Mouse (Mus musculus) neural tube, embryonic 12.5 days (tissue): ENCODE data around the gene Nlrp6. TPM values are rescaled to one million over a fixed set of nuclear protein-coding genes. Genes with fewer than 3 reads are reported as not detected.
"Not testable (repeated sequence)": the region's sequence is repeated elsewhere in the genome, so short reads cannot be mapped to it uniquely, and the experiment has no call there.

ENCODE experiments used
- ATAC-seq: fragments of 200-750 bp; cut with Nextera tagmentation; 2 replicates; pipeline ENCODE4 v1.8.0; 2017; ENCODE audit warnings: low read depth, mild to moderate bottlenecking, moderate TSS enrichment, moderate library complexity; ENCODE audit not compliant: low FRiP score
- H3K27ac ChIP-seq: fragments of 300-500 bp; sonication (generic); 2 replicates; pipeline ENCODE4 v1.5.1; 2016
- H3K27me3 ChIP-seq: fragments of 300-500 bp; sonication (generic); replicated peaks from 2 replicates; pipeline ENCODE4 v1.6.1; 2016; ENCODE audit warnings: mild to moderate bottlenecking
- H3K36me3 ChIP-seq: fragments of 300-500 bp; sonication (generic); 2 replicates; pipeline ENCODE4 v1.6.1; 2016; ENCODE audit warnings: mild to moderate bottlenecking
- H3K4me1 ChIP-seq: fragments of 300-500 bp; sonication (generic); 2 replicates; pipeline ENCODE4 v1.6.1; 2016
- H3K4me2 ChIP-seq: fragments of 300-500 bp; sonication (generic); replicated peaks from 2 replicates; pipeline ENCODE4 v1.6.1; 2016; ENCODE audit warnings: mild to moderate bottlenecking
- H3K4me3 ChIP-seq: fragments of 300-500 bp; sonication (generic); 2 replicates; pipeline ENCODE4 v1.5.1; 2016
- H3K9ac ChIP-seq: fragments of 300-500 bp; sonication (generic); 2 replicates; pipeline ENCODE4 v1.6.1; 2016; ENCODE audit warnings: mild to moderate bottlenecking
- H3K9me3 ChIP-seq: fragments of 300-500 bp; sonication (generic); 2 replicates; pipeline ENCODE4 v1.6.1; 2016; ENCODE audit warnings: mild to moderate bottlenecking
- WGBS: fragments of 180-500 bp; shearing (Covaris S2); methylation state at CpG from one replicate; pipeline ENCODE4 v1.1.7; 2016; 5-methylcytosine and 5-hydroxymethylcytosine counted together
- polyA plus RNA-seq: library from polyadenylated mRNA; unstranded; fragments of >200 nt; fragmentation: Nextera tagmentation; extraction: Ambion mirVana; gene quantifications from 2 replicates; pipeline ENCODE4 v1.2.1, GENCODE M21; 2016

The Nlrp6 gene
- 0.08 TPM in 1 of 2 replicates, not detected in the other for polyA plus RNA-seq

DNA sequence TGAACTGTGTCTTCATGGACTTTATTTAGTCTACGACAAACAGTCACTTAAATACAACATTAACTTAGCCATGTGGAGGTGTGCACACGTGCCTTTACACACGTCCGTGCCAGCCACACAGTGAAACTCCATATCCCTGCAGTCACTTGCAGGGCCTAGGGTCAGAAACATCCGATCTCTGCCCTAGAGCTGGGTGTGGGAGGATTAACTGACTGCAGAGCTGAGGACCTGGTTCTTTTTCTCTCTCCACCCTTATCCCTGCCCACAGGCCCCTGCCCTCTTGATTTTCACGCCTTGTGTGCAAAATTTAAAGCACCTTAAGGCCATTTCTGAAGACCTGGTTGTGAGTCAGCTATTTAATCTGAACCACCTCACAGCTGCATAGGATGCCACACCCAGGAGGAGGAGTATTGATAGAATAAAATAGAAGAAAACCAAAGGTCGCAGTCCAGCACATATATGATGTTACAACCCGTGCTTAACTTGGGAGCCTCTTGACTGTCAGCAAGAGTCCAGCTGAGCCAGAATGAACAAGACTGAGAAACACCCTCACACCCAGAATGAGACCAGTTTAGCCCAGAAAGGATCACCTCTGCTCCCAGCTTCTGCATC lies at the start of gene Nlrp6:
Nlrp6 (plus strand) TSS at position 485 of the 612 bp plus-strand sequence.
- no peak within 1 kb of the TSS for H3K4me3 ChIP-seq
- H3K9ac ChIP-seq: no peak within 1 kb of the TSS
- peaks cover 65% of the 10 kb centered on the region for H3K27me3 ChIP-seq
- WGBS: 81% methylated on average over 8 of the region's 8 CpGs
- H3K4me2 ChIP-seq: no peak within 1 kb of the TSS
- no peaks in the 10 kb centered on the region for H3K9me3 ChIP-seq
- no peak for ATAC-seq
- H3K27ac ChIP-seq: no peak within 1 kb of the TSS
- H3K36me3 ChIP-seq: no peaks in the 10 kb centered on the region
- H3K4me1 ChIP-seq: peaks cover 14% of the 10 kb centered on the region

GRCm38 (mm10) chr7:140874224-140874623 lies 46.5 kb upstream of the Nlrp6 start:
- Histone ChIP-seq H3K27me3 (no peaks in the 10 kb centered on the region), H3K9me3 (no peaks in the 10 kb centered on the region), H3K4me2 (no peak overlapping the region), H3K4me3 (no peak overlapping the region), H3K36me3 (peaks cover 32% of the 10 kb centered on the region), H3K4me1 (no peaks in the 10 kb centered on the region), H3K27ac (no peak overlapping the region), H3K9ac (no peak overlapping the region)
- no peak for ATAC-seq
- 90% methylated on average over 4 of the region's 4 CpGs for WGBS

DNA sequence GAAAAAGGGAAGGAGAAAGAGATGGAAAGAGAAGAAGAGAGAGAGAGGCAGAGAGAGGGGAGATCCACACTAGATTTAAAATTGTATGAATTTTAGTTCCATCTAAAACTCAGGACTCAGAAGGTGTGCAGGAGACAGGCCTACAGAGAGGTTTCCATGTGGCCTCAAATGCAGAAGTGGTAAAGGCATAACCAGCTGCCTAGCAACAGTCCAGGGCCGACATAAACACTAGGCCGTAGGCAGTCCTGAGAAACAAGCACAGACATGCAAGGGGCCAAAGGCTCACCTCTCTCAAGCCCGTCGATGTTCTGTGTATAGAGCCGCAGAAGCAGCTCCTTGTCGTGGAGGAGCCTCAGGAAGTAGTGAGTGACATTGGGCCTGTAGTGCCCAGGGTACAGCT lies 43.3 kb upstream of the Nlrp6 start:
- H3K36me3 ChIP-seq: peaks cover 29% of the 10 kb centered on the region
- no peak overlapping the region for H3K4me2 ChIP-seq
- peaks cover 7% of the 10 kb centered on the region for H3K4me1 ChIP-seq
- H3K27me3 ChIP-seq: no peaks in the 10 kb centered on the region
- H3K27ac ChIP-seq: no peak overlapping the region
- H3K9ac ChIP-seq: no peak overlapping the region
- no peak overlapping the region for H3K4me3 ChIP-seq
- 93% methylated on average over 6 of the region's 6 CpGs for WGBS
- H3K9me3 ChIP-seq: no peaks in the 10 kb centered on the region
- no peak for ATAC-seq

DNA sequence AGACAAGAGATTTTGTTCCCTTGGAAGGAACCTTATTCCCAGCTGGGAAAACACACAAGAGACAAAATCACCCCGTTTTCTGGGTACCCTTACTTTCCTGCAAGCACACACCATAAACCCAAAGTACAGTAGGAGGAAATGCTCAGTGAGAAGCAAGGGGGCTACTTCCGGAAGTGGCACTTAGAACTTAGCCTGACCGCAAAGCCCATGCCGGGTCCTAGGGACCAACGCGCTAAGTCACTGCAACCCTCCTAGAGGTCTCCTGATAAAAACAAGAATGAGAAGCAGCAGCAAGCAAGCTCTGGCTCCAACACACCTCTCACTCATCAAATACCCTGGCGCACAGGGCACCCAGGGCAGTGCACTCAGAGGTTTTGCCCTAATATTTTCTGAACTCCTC lies 41.3 kb upstream of the Nlrp6 start:
- Histone ChIP-seq H3K4me3 (no peak overlapping the region), H3K4me2 (no peak overlapping the region), H3K9me3 (no peaks in the 10 kb centered on the region), H3K9ac (no peak overlapping the region), H3K27ac (no peak overlapping the region), H3K27me3 (no peaks in the 10 kb centered on the region), H3K36me3 (peaks cover 30% of the 10 kb centered on the region), H3K4me1 (peaks cover 11% of the 10 kb centered on the region)
- 92% methylated on average over 7 of the region's 7 CpGs for WGBS
- ATAC-seq: no peak

DNA sequence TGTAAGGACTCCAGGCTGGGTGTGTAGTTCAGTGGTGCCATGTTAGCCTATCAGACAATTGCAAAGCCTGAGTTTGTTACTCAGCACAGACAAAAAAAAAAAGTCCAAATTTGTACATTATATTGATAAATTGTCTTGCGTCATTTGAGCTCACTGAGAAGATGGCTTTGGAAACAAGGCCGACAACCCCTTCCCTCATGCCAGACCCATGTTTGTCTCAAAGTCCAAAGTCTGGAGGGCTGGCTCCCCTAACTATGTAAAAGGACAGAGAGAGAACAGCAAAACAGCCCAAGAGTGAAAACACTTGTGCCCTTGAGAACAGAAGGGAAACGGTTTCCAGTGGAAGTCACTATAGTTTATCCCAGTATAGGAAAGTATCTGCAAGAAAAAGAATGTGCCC lies 40.3 kb upstream of the Nlrp6 start:
- Histone ChIP-seq H3K9me3 (no peaks in the 10 kb centered on the region), H3K4me3 (no peak overlapping the region), H3K27ac (no peak overlapping the region), H3K4me2 (no peak overlapping the region; the same call in 1 of the 2 replicates), H3K36me3 (peaks cover 24% of the 10 kb centered on the region), H3K4me1 (peaks cover 11% of the 10 kb centered on the region), H3K27me3 (no peaks in the 10 kb centered on the region), H3K9ac (no peak overlapping the region)
- no peak for ATAC-seq
- 90% methylated on average over 3 of the region's 3 CpGs for WGBS

- WGBS: 28% methylated on average over 8 of the region's 8 CpGs
- Histone ChIP-seq H3K36me3 (peaks cover 23% of the 10 kb centered on the region), H3K27me3 (no peaks in the 10 kb centered on the region), H3K4me3 (peak overlapping the region; percentile 95), H3K27ac (no peak overlapping the region), H3K9ac (peak overlapping the region; percentile 86; the same call in 1 of the 2 replicates), H3K4me1 (peaks cover 11% of the 10 kb centered on the region), H3K4me2 (peak overlapping the region; percentile 77), H3K9me3 (no peaks in the 10 kb centered on the region)
- no peak for ATAC-seq
Observed at GRCm38 (mm10) chr7:140880865-140881515, 39.7 kb upstream of the Nlrp6 start.

- H3K9me3 ChIP-seq: no peaks in the 10 kb centered on the region
- under 1% methylated on average over 59 of the region's 59 CpGs for WGBS
- peak; percentile 97 for ATAC-seq
- H3K36me3 ChIP-seq: peaks cover 23% of the 10 kb centered on the region
- H3K9ac ChIP-seq: peak within 1 kb of the TSS; percentile 86
- H3K27me3 ChIP-seq: no peaks in the 10 kb centered on the region
- peak within 1 kb of the TSS; percentile 77 for H3K4me2 ChIP-seq
- peaks cover 11% of the 10 kb centered on the region for H3K4me1 ChIP-seq
- H3K27ac ChIP-seq: peak within 1 kb of the TSS; percentile 50
- H3K4me3 ChIP-seq: peak within 1 kb of the TSS; percentile 95
Observed at GRCm38 (mm10) chr7:140881696-140882468, 38.8 kb upstream of the Nlrp6 start, which contains the start of the genes Psmd13 and Sirt3. Gene Psmd13 (plus strand): TSS chr7:140881968. Gene Sirt3 (minus strand): TSS chr7:140882309.

GRCm38 (mm10) chr7:140882469-140882803 lies 38.3 kb upstream of the Nlrp6 start:
- Histone ChIP-seq H3K36me3 (peaks cover 26% of the 10 kb centered on the region), H3K4me1 (peaks cover 11% of the 10 kb centered on the region), H3K9me3 (no peaks in the 10 kb centered on the region), H3K9ac (peak overlapping the region; percentile 86), H3K4me2 (peak overlapping the region; percentile 77), H3K27ac (peak overlapping the region; percentile 50; the same call in 1 of the 2 replicates), H3K27me3 (no peaks in the 10 kb centered on the region), H3K4me3 (peak overlapping the region; percentile 95)
- WGBS: under 1% methylated on average over 12 of the region's 12 CpGs
- ATAC-seq: peak; percentile 73

- not testable (repeated sequence) for H3K9me3 ChIP-seq, H3K4me3 ChIP-seq, H3K4me2 ChIP-seq, H3K27me3 ChIP-seq, H3K9ac ChIP-seq, ATAC-seq, H3K27ac ChIP-seq, H3K4me1 ChIP-seq
- 98% methylated on average over 16 of the region's 16 CpGs for whole genome bisulfite sequencing
- peaks cover 76% of the 10 kb centered on the region for H3K36me3 ChIP-seq
Observed at GRCm38 (mm10) chr7:140890636-140891035, 30.1 kb upstream of the Nlrp6 start.

GRCm38 (mm10) chr7:140894031-140894430 lies 26.7 kb upstream of the Nlrp6 start:
- Histone ChIP-seq H3K36me3 (peaks cover 77% of the 10 kb centered on the region), H3K27me3 (no peaks in the 10 kb centered on the region)
- 92% methylated on average over 7 of the region's 7 CpGs for WGBS

DNA sequence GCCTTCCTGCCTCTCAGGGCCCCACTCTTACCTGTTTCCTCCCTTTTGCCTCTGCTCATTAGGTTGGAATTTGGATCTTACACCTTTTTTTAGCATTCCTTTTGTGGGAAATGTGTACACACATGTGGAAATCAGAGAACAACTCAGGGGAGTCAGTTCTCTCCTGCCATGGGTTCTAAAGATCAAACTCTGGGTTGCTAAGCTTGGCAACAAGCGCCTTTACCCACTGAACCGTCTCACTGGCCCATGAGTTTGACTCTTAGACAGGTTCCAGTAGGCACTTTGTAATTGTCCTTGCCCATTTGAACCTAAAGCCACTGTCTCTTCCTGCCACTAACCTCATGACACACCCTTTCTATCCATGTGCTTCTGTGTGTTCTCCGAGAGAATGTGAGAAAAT lies 26.1 kb upstream of the Nlrp6 start:
- WGBS: 93% methylated on average over 3 of the region's 3 CpGs
- Histone ChIP-seq H3K36me3 (peaks cover 77% of the 10 kb centered on the region), H3K9ac (no peak overlapping the region), H3K4me2 (no peak overlapping the region), H3K4me3 (no peak overlapping the region), H3K4me1 (no peaks in the 10 kb centered on the region), H3K27ac (no peak overlapping the region), H3K27me3 (no peaks in the 10 kb centered on the region), H3K9me3 (no peaks in the 10 kb centered on the region)
- ATAC-seq: no peak

More at GRCm38 (mm10) chr7:140894031-140894430, 26.7 kb upstream of the Nlrp6 start:
- Histone ChIP-seq H3K27ac (no peak overlapping the region), H3K9me3 (no peaks in the 10 kb centered on the region), H3K4me1 (no peaks in the 10 kb centered on the region), H3K4me3 (no peak overlapping the region), H3K9ac (no peak overlapping the region), H3K4me2 (no peak overlapping the region)
- ATAC-seq: no peak

GRCm38 (mm10) chr7:140897863-140898262 lies 22.8 kb upstream of the Nlrp6 start:
- no peak overlapping the region for H3K4me3 ChIP-seq
- H3K27me3 ChIP-seq: no peaks in the 10 kb centered on the region
- no peaks in the 10 kb centered on the region for H3K4me1 ChIP-seq
- WGBS: 88% methylated on average over 7 of the region's 7 CpGs
- no peaks in the 10 kb centered on the region for H3K9me3 ChIP-seq
- H3K36me3 ChIP-seq: peaks cover 58% of the 10 kb centered on the region
- no peak overlapping the region for H3K27ac ChIP-seq
- no peak overlapping the region for H3K4me2 ChIP-seq
- peak overlapping the region; percentile 26; the same call in 1 of the 2 replicates for H3K9ac ChIP-seq
- no peak for ATAC-seq
